Mouse (Mus musculus) liver, embryonic 11.5 days (tissue): ENCODE measurements at regions not wholly inside any gene's neighbourhood (a gene's known extent, or its start where the extent isn't known, plus 50 kb on each side); places are given as distances from the start of the nearest gene placed in this dataset.

Experiments
- ATAC-seq: fragments of 200-750 bp; cut with Nextera tagmentation; replicated peaks from 2 replicates; pipeline ENCODE4 v1.8.0; 2017; ENCODE audit warnings: moderate number of reproducible peaks, mild to moderate bottlenecking, moderate TSS enrichment, moderate library complexity; ENCODE audit not compliant: low FRiP score
- DNase-seq: peaks from one replicate; pipeline ENCODE4 v3.0.0-alpha.2; 2017; ENCODE audit warnings: low spot score
- H3K27ac ChIP-seq: fragments of 300-500 bp; sonication (generic); 2 replicates; pipeline ENCODE4 v1.5.1; 2014; ENCODE audit warnings: mild to moderate bottlenecking, low read depth, low read length, control low read depth
- H3K27me3 ChIP-seq: fragments of 300-500 bp; sonication (generic); replicated peaks from 2 replicates; pipeline ENCODE4 v1.6.1; 2014; ENCODE audit warnings: low read length, mixed read lengths; ENCODE audit not compliant: control insufficient read depth, insufficient read depth
- H3K36me3 ChIP-seq: fragments of 300-500 bp; sonication (generic); 2 replicates; pipeline ENCODE4 v1.6.1; 2014; ENCODE audit warnings: mild to moderate bottlenecking, low read length, moderate library complexity, mixed read lengths; ENCODE audit not compliant: control insufficient read depth, insufficient read depth
- H3K4me1 ChIP-seq: fragments of 300-500 bp; sonication (generic); replicated peaks from 2 replicates; pipeline ENCODE4 v1.6.1; 2014; ENCODE audit warnings: low read length, mixed read lengths; ENCODE audit not compliant: control insufficient read depth, insufficient read depth
- H3K4me2 ChIP-seq: fragments of 300-500 bp; sonication (generic); 2 replicates; pipeline ENCODE4 v1.6.1; 2014; ENCODE audit warnings: mild to moderate bottlenecking, control low read depth, moderate library complexity
- H3K4me3 ChIP-seq: fragments of 300-500 bp; sonication (generic); 2 replicates; pipeline ENCODE4 v1.5.1; 2014; ENCODE audit warnings: low read depth, low read length, control low read depth
- H3K9ac ChIP-seq: fragments of 300-500 bp; sonication (generic); 2 replicates; pipeline ENCODE4 v1.6.1; 2014; ENCODE audit warnings: low read depth, low read length, control low read depth
- H3K9me3 ChIP-seq: fragments of 300-500 bp; sonication (generic); 2 replicates; pipeline ENCODE4 v1.6.1; 2016; ENCODE audit warnings: low read length, inconsistent platforms, mixed read lengths; ENCODE audit not compliant: control insufficient read depth
- WGBS: fragments of 180-500 bp; shearing (Covaris S2); extraction: QIAGEN DNeasy Blood & Tissue Kit; methylation state at CpG from one replicate; pipeline ENCODE4 v1.1.7; 2014; 5-methylcytosine and 5-hydroxymethylcytosine counted together

GRCm38 (mm10) chr13:83452987-83453386, 50.8 kb upstream of the Mef2c start:
- WGBS = 46% methylated on average over 4 of the region's 4 CpGs
- no peaks in the 10 kb centered on the region for H3K27me3 ChIP-seq
- H3K4me2 ChIP-seq = no peak overlapping the region
- no peak overlapping the region for H3K4me3 ChIP-seq
- H3K27ac ChIP-seq = no peak overlapping the region
- no peak overlapping the region for H3K9ac ChIP-seq
- no peak for DNase-seq
- no peaks in the 10 kb centered on the region for H3K9me3 ChIP-seq
- H3K4me1 ChIP-seq = no peaks in the 10 kb centered on the region
- no peaks in the 10 kb centered on the region for H3K36me3 ChIP-seq
- ATAC-seq = no peak
